Mouse (Mus musculus) neural tube, embryonic 10.5 days (tissue): ENCODE data around the gene Faf2.

Experiments used
- DNase-seq: peaks from one replicate; pipeline ENCODE4 v3.0.0-alpha.2; 2017; ENCODE audit warnings: low spot score; ENCODE audit errors: extremely low spot score

The Faf2 gene

GRCm38 (mm10) chr13:54678263-54678662 is 56.7 kb downstream of the Faf2 start:
- no peak for DNase-seq

- no peak for DNase-seq
Measured at GRCm38 (mm10) chr13:54680184-54680853, 58.7 kb downstream of the Faf2 start.

GRCm38 (mm10) chr13:54681291-54681690 is 59.7 kb downstream of the Faf2 start:
- no peak for DNase-seq

GRCm38 (mm10) chr13:54683301-54683700 is 61.7 kb downstream of the Faf2 start:
- no peak for DNase-seq

DNA sequence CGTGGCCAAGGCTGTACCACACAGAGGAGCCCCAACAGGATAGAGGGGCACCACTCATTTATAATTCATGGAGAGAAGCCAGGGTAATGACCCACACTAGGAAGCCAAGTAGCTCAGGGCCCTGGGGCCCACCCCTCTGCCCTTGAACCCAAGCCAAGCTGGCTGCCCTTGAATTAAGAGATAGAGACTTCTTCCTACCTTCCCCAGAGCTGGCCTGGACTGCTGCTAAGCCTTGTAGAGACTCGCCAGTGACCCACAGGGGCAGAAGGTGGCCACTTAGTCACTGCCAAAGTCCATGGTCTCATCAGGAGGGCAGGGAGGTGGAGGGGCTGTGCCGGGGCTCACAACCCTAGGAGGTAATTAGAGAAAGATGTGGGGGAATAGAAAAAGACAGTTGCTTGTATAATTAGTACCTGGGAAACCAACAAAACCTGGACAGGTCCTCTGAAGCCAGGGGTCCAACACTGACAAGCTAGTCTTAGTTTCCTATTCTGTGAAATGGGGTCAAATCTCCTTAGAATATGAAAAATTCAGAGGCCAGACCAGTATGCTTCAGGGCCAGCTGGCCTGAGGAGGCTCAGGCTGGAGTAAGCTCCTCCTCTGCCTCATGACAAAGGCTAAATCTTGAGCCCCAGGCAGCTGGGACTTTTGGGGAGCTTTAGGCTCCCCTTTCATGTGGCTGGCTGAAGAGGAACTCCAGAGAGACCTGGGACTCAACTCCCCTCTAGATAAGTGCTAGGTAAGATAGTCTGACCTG is 62.7 kb downstream of the Faf2 start:
- no peak for DNase-seq

DNA sequence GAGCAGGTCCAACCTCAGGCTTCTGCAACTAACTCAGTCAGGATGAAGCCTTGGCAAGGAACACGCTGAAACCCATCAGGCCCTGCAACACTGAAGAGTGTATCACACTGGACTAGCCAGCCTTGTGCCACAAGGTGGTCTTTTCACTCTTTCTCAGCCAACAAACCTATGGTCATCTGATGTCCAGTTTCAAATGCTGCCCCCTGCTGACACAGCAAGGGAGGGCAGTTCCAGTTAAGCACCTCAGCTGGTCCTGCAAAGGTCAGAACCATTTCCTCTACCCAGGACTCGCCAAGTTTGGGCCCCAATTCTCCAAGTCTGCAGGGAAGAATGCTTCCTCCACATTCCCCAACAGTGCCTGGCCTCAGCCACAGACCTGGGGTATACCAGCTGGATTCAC is 63.6 kb downstream of the Faf2 start:
- DNase-seq, result peak; percentile 72

DNA sequence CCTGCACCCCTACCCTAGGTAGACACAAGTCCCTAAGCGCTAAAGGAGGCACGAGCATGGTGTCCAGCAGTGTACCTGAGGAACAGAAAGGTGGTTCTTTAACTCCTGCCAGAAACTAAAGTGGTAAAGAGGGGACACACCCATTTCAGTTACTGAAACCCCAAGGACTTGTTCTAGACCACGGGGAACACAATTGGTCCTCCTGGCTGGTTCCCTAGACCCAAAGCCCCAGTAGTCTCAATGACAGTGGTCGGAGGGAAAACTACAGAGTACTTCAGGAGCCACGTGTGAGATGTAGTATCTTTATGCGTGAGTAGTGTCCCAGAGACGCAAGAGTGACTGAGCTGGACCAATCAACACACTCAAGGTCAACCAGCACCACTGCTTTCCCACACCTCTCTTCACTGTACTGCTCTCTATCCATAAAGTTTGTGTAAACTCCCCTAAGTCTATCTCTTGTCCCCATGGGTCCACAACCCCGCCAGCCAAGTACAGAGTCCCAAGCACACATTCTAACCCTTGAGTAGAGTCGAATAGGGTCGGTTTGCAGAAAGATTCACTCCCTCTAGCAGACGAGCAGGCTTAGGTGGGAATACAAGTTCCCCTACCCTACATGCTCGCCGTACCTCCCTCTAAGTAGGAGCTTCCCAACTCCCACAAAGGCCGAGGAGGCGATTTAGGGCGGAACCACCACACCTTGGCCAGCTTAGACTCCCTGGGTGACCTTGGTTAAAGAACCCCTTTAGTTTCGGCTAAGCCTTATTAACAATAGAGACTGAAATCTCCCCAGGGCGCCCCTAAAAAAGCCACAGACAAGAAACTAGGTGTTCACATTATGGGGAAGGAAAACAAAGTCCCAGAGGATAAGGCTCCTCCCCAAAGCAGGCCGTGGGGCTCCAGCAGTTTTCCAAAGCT is 64.8 kb downstream of the Faf2 start:
- peak; percentile 46 for DNase-seq

GRCm38 (mm10) chr13:54687096-54687495 is 65.5 kb downstream of the Faf2 start:
- peak; percentile 87 for DNase-seq

DNA sequence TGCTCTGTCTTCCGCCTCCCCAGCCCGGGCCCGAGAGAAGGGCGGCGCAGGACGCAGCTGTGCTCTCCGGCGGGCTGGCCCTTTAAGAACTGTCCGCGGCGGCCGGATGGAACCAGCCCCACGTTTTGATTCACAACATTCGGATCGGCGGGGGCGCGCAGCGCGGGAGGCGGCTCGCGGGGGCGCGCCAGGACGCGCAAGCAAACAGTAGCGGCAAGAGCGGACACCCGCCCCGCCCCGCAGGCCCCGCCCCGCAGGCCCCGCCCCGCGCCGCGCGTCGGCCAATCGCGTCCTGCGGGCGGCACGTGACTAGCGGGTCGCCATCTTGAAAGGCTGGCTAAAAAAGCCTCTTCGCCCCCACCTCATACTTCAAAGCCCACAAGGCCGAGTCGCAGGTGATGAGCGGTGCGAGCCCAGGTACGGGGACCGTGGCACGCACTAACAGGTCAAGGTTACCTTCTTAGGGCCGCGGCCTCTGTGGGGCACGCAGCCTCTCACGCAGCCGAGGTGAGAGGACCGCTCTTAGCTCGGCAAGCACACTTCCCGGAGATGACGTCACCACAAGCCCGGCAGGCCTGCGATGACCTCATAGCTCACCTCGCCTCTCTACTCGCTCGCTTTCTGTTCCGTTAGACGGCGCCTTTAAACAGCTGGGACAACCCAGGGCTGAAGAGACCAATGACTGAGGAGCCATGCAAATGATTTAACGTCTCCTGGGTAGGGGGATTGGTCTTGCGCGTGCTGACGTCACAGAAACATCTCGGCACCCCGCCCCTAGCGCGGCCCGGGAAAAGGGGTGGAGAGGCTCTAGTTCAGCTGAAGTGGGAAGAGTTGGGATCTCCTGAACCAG is 66.2 kb downstream of the Faf2 start:
- peak; percentile 99 for DNase-seq

DNA sequence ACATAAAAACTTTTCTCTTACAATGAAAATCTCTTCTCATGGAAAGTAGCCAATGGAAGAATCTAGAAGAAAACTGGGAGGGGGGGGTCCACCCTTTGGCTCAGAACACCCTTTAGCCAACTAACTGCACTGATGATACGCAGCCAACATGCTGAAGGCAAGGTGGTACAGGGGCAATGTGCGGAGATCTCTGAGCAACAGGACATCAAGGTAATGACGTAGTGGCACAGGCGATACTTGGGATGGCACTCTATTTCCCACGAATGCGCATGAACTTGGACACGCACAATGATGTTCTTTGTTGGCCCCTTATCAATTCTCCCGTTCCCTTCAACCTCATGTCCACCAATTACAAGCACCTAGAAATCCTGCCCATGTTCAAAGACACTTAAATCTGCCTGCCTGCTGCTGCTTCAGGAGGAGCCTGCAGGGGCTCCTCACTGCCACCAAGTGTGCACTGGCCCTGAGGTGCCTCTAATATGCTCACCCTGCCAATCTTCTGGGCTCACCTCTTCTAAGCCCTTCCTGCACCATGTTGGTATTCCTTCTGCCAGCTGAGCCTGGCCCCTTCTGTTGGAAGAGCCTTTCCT is 68.7 kb downstream of the Faf2 start:
- no peak for DNase-seq

DNA sequence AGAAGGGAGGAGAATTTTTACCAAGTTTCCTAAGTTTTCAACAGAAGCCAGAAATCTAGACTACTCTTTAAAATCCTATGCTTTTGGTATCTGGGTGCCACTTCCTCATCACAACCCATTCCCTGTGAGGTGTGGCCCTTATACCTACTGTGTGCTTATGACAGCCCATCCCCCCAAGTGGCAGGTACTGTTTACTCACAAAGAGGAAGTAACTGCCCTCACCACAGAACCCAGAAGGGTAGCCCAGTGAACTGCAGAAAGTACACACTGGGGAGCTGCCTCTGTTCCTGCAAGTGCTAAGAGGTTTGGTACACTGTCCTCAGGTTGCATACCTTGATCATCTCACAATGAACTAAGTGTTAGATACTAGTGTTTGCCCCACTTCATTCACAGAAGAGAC is 70.2 kb downstream of the Faf2 start:
- DNase-seq, result no peak

DNA sequence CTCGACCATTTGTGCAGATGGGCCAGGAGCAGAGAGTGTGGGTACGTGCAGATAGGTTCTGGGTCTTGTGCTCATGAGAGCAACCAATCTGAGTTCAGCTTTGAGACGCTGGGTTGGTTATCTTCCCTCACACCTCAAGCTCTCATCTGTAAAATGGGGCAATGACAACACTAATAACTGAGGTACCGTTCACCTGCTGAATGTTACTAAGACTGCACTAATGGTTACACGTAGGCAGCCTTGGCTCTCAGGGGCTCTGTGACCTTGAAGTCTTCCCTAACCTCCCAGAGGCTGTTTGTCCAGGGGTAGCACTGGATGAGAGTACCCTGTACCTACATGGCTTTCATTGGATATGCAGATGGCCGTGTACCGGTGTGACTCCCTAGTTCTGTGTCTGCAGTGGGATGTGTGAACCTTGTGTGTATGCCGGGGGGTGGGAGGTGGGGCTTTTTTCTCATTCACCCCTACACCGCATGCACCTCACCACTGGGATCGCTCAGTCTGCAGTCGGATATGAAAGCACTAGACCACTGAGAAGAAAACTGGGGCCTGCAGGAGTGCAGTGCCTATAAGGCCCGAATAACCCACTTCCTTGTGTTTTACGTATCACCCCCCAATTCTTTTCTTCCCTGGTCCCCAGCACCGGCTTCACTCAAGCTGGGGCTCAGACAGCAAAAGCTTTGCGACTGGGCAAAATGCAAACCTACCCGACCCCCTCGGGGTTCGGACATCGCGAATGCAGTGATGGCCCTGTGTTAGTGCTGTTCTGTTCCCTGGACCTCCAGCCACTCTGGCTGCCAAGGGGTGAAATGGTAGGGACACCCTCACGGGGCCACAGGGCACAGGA is 71.3 kb downstream of the Faf2 start:
- peak; percentile 16 for DNase-seq

- peak; percentile 99 for DNase-seq
Measured at GRCm38 (mm10) chr13:54693558-54694347, 72.2 kb downstream of the Faf2 start, which contains the start of gene Rnf44. Gene Rnf44 (minus strand): TSS chr13:54693907.

GRCm38 (mm10) chr13:54694348-54695060 is 72.9 kb downstream of the Faf2 start:
- DNase-seq, result no peak

GRCm38 (mm10) chr13:54695479-54696230 is 74.1 kb downstream of the Faf2 start:
- DNase-seq, result no peak

GRCm38 (mm10) chr13:54701243-54701642 is 79.7 kb downstream of the Faf2 start, which contains the start of gene Cdhr2:
Gene Cdhr2 (plus strand): TSS chr13:54701461.
- no peak for DNase-seq

DNA sequence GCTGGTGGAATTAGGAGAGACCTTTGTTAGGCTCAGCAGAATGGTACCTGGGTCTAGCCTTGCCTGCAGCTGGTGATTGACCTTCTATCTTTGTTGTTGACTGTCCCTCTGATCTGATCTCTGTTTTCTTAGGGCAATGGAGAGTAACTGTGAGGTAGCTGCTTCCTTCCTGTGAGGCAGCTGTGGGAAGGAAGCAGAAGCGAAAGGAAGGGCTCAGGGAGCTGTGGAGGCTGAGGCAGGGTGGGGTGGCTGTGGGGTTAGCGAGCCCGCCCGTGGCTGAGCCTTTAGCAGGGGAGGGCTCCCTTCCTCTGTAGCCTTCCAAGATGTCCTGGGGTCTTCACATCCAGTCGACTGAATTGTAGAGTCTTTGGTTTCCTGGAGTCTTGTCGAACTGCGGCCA is 80.9 kb downstream of the Faf2 start:
- DNase-seq, result no peak
